Mouse (Mus musculus) lung, postnatal 36 days (tissue): Measurements from ENCODE around the gene Ntn3.

Source experiments
- DNase-seq: peaks from one replicate; pipeline ENCODE4 v3.0.0; 2022; ENCODE audit warnings: mixed read lengths

Ntn3 gene

GRCm38 (mm10) chr17:24210591-24210990, 1.3 kb upstream of the Ntn3 start:
- no peak for DNase-seq

- DNase-seq: no peak
Measured at GRCm38 (mm10) chr17:24209916-24210240, 547 bp upstream of the Ntn3 start.

GRCm38 (mm10) chr17:24208641-24209042, 689 bp downstream of the Ntn3 start:
- peak; percentile 11 for DNase-seq

GRCm38 (mm10) chr17:24207768-24208640, 1.3 kb downstream of the Ntn3 start:
- DNase-seq: no peak

- peak; percentile 65 for DNase-seq
Measured at GRCm38 (mm10) chr17:24206451-24207351, 2.6 kb downstream of the Ntn3 start.

GRCm38 (mm10) chr17:24205908-24206361, 3.4 kb downstream of the Ntn3 start:
- DNase-seq: peak; percentile 61

GRCm38 (mm10) chr17:24205284-24205888, 3.9 kb downstream of the Ntn3 start, which contains the start of gene Tbc1d24:
Gene Tbc1d24, minus strand, starts transcription at chr17:24205562.
- DNase-seq: peak; percentile 92

GRCm38 (mm10) chr17:24204846-24205245, 4.5 kb downstream of the Ntn3 start:
- no peak for DNase-seq

- no peak for DNase-seq
Measured at GRCm38 (mm10) chr17:24203611-24204534, 5.5 kb downstream of the Ntn3 start.

GRCm38 (mm10) chr17:24203068-24203467, 6.3 kb downstream of the Ntn3 start:
- DNase-seq: no peak

GRCm38 (mm10) chr17:24201092-24201491, 8.2 kb downstream of the Ntn3 start:
- DNase-seq: no peak

GRCm38 (mm10) chr17:24199741-24200140, 9.6 kb downstream of the Ntn3 start:
- no peak for DNase-seq

GRCm38 (mm10) chr17:24199252-24199651, 10.1 kb downstream of the Ntn3 start:
- no peak for DNase-seq

GRCm38 (mm10) chr17:24197032-24197824, 12.1 kb downstream of the Ntn3 start:
- no peak for DNase-seq

GRCm38 (mm10) chr17:24195349-24195748, 14.0 kb downstream of the Ntn3 start:
- no peak for DNase-seq

- DNase-seq: no peak
Measured at GRCm38 (mm10) chr17:24193769-24194168, 15.6 kb downstream of the Ntn3 start.

- DNase-seq: no peak
Measured at GRCm38 (mm10) chr17:24193268-24193667, 16.1 kb downstream of the Ntn3 start.

GRCm38 (mm10) chr17:24192848-24193247, 16.5 kb downstream of the Ntn3 start:
- no peak for DNase-seq

GRCm38 (mm10) chr17:24191481-24191880, 17.9 kb downstream of the Ntn3 start:
- DNase-seq: no peak

GRCm38 (mm10) chr17:24190934-24191333, 18.4 kb downstream of the Ntn3 start:
- no peak for DNase-seq

GRCm38 (mm10) chr17:24174259-24174658, 35.1 kb downstream of the Ntn3 start:
- DNase-seq: no peak
